8 mouse cellular contexts compared by ENCODE assay signal in the genomic region with DNA sequence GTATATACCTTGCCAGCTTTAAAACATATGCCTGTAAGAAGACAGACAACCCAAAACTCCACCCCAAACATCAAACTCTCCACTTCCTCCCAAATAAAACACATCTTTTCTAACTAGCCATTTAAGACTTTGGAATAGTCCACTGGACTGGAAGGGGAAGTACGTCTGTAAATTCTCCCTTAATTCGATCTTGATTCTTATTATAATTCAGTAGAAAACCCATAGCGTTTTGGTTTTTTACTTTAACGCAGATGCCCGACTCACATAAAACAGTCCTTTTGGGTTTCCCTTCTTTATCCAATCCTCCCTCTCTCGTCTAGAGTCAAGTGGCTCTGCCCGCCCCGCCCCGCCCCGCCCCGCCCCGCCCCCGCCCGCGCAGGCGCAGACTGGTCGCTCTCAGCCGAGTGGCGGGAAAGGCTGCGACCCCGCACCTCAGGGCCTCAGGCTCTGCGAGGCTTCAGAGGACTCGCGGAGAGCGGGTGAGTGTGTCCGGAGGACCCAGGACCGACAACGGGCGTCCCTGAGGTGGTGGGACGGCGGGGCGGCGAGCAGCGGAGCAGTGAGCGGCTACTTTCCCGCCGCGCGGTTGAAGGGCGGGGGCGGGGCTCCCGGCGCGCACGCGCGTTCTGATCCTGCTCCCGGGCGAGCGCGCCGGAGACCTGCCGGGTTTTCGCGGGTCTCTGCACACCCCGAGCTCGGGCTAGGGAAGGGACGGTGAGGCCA. TPM values are rescaled to one million over a fixed set of nuclear protein-coding genes. Genes with fewer than 3 reads are reported as not detected.
DNase-seq lines count a peak whose midpoint lies in the region; ATAC-seq lines count a peak whose summit lies in the region.

A gene (plus strand): TSS at position 369 of the 723 bp plus-strand sequence.

- H3K4me1 ChIP-seq in intestine, embryonic 14.5 days (replicated peaks; ENCODE audit: control insufficient read depth, insufficient read depth, low read length): peaks cover 8% of the 10 kb centered on the region

- no peaks in the 10 kb centered on the region for H3K27me3 ChIP-seq in intestine, embryonic 14.5 days (replicated peaks; ENCODE audit: control insufficient read depth, insufficient read depth, low read length)

- H3K4me3 ChIP-seq in intestine, embryonic 14.5 days (ENCODE audit: low read depth, low read length): peak within 1 kb of the TSS; percentile 58

- peak within 1 kb of the TSS; percentile 70 for H3K4me2 ChIP-seq in intestine, embryonic 14.5 days (ENCODE audit: low read length)

- intact Hi-C loops in left cerebral cortex, postnatal 14 days (cut with DNase I): loop anchor here (2.0 kb wide), 1 partner anchor 19 kb away; no protein-coding TSS in a partner anchor

- H3K9ac ChIP-seq in intestine, embryonic 14.5 days (ENCODE audit: low read length): peak within 1 kb of the TSS; percentile 62

- peak; percentile 91 to 92 for DNase-seq in adrenal gland, adult 18-20 months (ENCODE audit: low spot score in 2 of 2)
- DNase-seq in embryo, embryonic 10.5 days (ENCODE audit: low spot score): peak; percentile 86
- peak; percentile 85 for DNase-seq in gastrocnemius, postnatal 25 days
- peak; percentile 97 for DNase-seq in intestine, embryonic 14.5 days (ENCODE audit: low spot score)
- peak; percentile 81 to 84 for DNase-seq in left cerebral cortex, postnatal 14 days (ENCODE audit: low spot score in 2 of 2)
- DNase-seq in right cerebral cortex, postnatal 14 days: peak; percentile 86
- DNase-seq in urinary bladder, postnatal 25 days (ENCODE audit: low spot score): peak; percentile 89

- no peaks in the 10 kb centered on the region for H3K9me3 ChIP-seq in intestine, embryonic 14.5 days (ENCODE audit: control insufficient read depth, low read length)

- ATAC-seq in intestine, embryonic 14.5 days (replicated peaks; ENCODE audit: low FRiP score, low TSS enrichment, low read depth): peak; percentile 91
- ATAC-seq in megakaryocyte-erythroid progenitor cell, adult 5-6 weeks (replicated peaks; ENCODE audit: low FRiP score, low TSS enrichment, poor library complexity, severe bottlenecking): peak; percentile 46

- peak within 1 kb of the TSS; percentile 93 for H3K27ac ChIP-seq in intestine, embryonic 14.5 days (ENCODE audit: low read depth)

- WGBS in intestine, embryonic 14.5 days: under 1% methylated on average over 58 of the region's 58 CpGs

- 0 out of 2 replicates have a peak, but pooled peaks cover 11% of the 10 kb centered on the region for H3K36me3 ChIP-seq in intestine, embryonic 14.5 days (ENCODE audit: control insufficient read depth, insufficient read depth, low read length)

RNA-seq across cellular contexts. Expression of the gene that starts here (rescaled TPM):
- total RNA-seq in adrenal gland, adult 18-20 months (2021): 1 to 10 TPM; 3.9 to 5.4 TPM
- total RNA-seq in gastrocnemius, postnatal 25 days (2021): 1 to 10 TPM; 2.0 to 3.5 TPM
- 58.1 and 59.5 TPM in 2 replicates for polyA plus RNA-seq in intestine, embryonic 14.5 days (2014; fragmentation: Nextera tagmentation; extraction: Ambion mirVana)
- 1 to 10 TPM; 7.2 to 9.9 TPM for total RNA-seq in left cerebral cortex, postnatal 14 days (2021)
- total RNA-seq in megakaryocyte-erythroid progenitor cell, adult 5-6 weeks (2014; fragmentation: Nextera tagmentation): 104 and 125 TPM in 2 replicates
- total RNA-seq in megakaryocyte-erythroid progenitor cell, adult 5-6 weeks (2017): 105 and 128 TPM in 2 replicates

Comparison
In these comparisons a context has a peak if more than half of its experiments do, and no peak if none do; other contexts are left out.
1. Peak in every context shown above with its lines: DNase-seq, ATAC-seq, H3K4me3 ChIP-seq and H3K27ac ChIP-seq.
2. RNA of the gene that starts here (total RNA-seq): 104 to 128 TPM in megakaryocyte-erythroid progenitor cell, adult 5-6 weeks; 7.2 to 9.9 TPM in left cerebral cortex, postnatal 14 days, 3.9 to 5.4 TPM in adrenal gland, adult 18-20 months and 2.0 to 3.5 TPM in gastrocnemius, postnatal 25 days; every median in the first group is over 4 times any median in the second.